Mouse (Mus musculus) lung, embryonic 16.5 days (tissue): ENCODE measurements around the gene Pcp4. TPM values are rescaled to one million over a fixed set of nuclear protein-coding genes. Genes with fewer than 3 reads are reported as not detected.
A peak's percentile ranks its signal among the peaks of the same experiment; 100 is the strongest.

Experiments used
- ATAC-seq: fragments of 200-750 bp; cut with Nextera tagmentation; 2 replicates; pipeline ENCODE4 v1.8.0; 2017; ENCODE audit warnings: low read depth, mild to moderate bottlenecking, moderate library complexity
- H3K27ac ChIP-seq: fragments of 300-500 bp; sonication (generic); 2 replicates; pipeline ENCODE4 v1.5.1; 2014; ENCODE audit warnings: mild to moderate bottlenecking, control low read depth, low read length
- H3K27me3 ChIP-seq: fragments of 300-500 bp; sonication (generic); 2 replicates; pipeline ENCODE4 v1.6.1; 2014; ENCODE audit warnings: low read depth, low read length, mixed read lengths; ENCODE audit not compliant: control insufficient read depth, insufficient read depth
- H3K36me3 ChIP-seq: fragments of 300-500 bp; sonication (generic); 2 replicates; pipeline ENCODE4 v1.6.1; 2014; ENCODE audit warnings: low read length; ENCODE audit not compliant: control insufficient read depth, insufficient read depth
- H3K4me1 ChIP-seq: fragments of 300-500 bp; sonication (generic); replicated peaks from 2 replicates; pipeline ENCODE4 v1.6.1; 2014; ENCODE audit warnings: low read length, mixed read lengths; ENCODE audit not compliant: control insufficient read depth, insufficient read depth
- H3K4me2 ChIP-seq: fragments of 300-500 bp; sonication (generic); 2 replicates; pipeline ENCODE4 v1.6.1; 2014; ENCODE audit warnings: low read depth, low read length, control low read depth
- H3K4me3 ChIP-seq: fragments of 300-500 bp; sonication (generic); 2 replicates; pipeline ENCODE4 v1.5.1; 2014; ENCODE audit warnings: mild to moderate bottlenecking, low read length, control low read depth
- H3K9ac ChIP-seq: fragments of 300-500 bp; sonication (generic); 2 replicates; pipeline ENCODE4 v1.6.1; 2014; ENCODE audit warnings: low read length, control low read depth
- H3K9me3 ChIP-seq: fragments of 300-500 bp; sonication (generic); 2 replicates; pipeline ENCODE4 v1.6.1; 2016; ENCODE audit warnings: low read length; ENCODE audit not compliant: control insufficient read depth
- WGBS: fragments of 180-500 bp; shearing (Covaris S2); extraction: QIAGEN DNeasy Blood & Tissue Kit; methylation state at CpG from one replicate; pipeline ENCODE4 v1.1.7; 2014; 5-methylcytosine and 5-hydroxymethylcytosine counted together
- polyA plus RNA-seq: library from polyadenylated mRNA; unstranded; fragments of >200 nt; fragmentation: Nextera tagmentation; extraction: Ambion mirVana; gene quantifications from 2 replicates; pipeline ENCODE4 v1.2.1, GENCODE M21; 2015

Pcp4 gene
- 1.9 and 4.2 TPM in 2 replicates for polyA plus RNA-seq

DNA sequence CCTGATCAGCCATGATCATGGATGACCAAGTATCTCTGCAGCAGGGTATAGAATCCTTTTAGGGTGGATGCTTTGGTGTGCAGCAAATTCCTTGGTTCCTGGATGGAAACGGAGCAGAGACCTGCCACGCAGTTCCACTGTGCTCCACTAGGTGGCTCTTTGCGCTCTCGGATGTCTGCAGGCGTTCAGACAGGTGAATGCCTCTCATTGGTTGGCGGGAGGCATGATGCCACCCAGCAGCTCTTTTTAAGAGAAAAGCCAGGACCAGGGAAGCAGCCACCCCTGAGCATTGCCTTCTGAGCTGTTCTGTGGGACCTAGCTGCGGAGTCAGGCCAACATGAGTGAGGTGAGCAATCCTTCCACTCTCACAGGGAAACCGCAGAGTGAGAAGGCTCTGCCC, at the start of gene Pcp4:
Gene Pcp4 (plus strand): TSS at position 162 of the 400 bp plus-strand sequence.
- Histone ChIP-seq H3K4me1 (peaks cover 3% of the 10 kb centered on the region; the same call in 1 of the 2 replicates), H3K36me3 (no peaks in the 10 kb centered on the region), H3K4me3 (no peak within 1 kb of the TSS), H3K9ac (no peak within 1 kb of the TSS), H3K9me3 (no peaks in the 10 kb centered on the region), H3K27ac (no peak within 1 kb of the TSS), H3K27me3 (no peaks in the 10 kb centered on the region), H3K4me2 (no peak within 1 kb of the TSS)
- WGBS: 10% methylated on average over 8 of the region's 8 CpGs
- ATAC-seq: no peak; the same call in 1 of the 2 replicates

- Histone ChIP-seq H3K9ac (no peak overlapping the region), H3K27ac (no peak overlapping the region), H3K36me3 (no peaks in the 10 kb centered on the region), H3K4me2 (no peak overlapping the region), H3K4me3 (no peak overlapping the region), H3K27me3 (no peaks in the 10 kb centered on the region), H3K4me1 (no peaks in the 10 kb centered on the region), H3K9me3 (no peaks in the 10 kb centered on the region)
- WGBS: 75% methylated on average over 2 of the region's 2 CpGs
- ATAC-seq: no peak
Observed at GRCm38 (mm10) chr16:96425044-96425443, 42.4 kb upstream of the Pcp4 start.

DNA sequence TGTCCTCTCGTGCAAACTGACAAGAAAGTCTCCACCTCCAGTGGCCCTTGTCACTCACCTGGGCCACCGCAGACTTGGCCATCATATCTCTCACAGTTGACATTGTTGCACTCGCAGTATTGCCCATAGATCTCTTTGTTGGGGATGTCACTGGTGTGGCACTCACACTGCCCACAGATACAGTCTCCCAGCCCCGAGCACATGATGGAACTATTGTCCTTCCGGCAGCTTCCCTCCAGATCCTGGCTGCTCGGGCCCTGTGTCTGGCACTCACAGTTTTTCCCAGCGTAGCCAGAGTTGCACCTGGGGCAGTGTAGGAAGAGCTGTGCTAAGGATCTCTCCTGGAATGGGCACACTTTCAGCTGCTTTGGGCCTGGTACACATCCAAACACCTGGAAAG, 40.7 kb upstream of the Pcp4 start:
- ATAC-seq: no peak
- H3K9ac ChIP-seq: no peak overlapping the region
- no peak overlapping the region for H3K4me3 ChIP-seq
- no peak overlapping the region for H3K4me2 ChIP-seq
- H3K9me3 ChIP-seq: no peaks in the 10 kb centered on the region
- H3K27ac ChIP-seq: no peak overlapping the region
- no peaks in the 10 kb centered on the region for H3K36me3 ChIP-seq
- H3K4me1 ChIP-seq: no peaks in the 10 kb centered on the region
- 70% methylated on average over 7 of the region's 7 CpGs for WGBS
- H3K27me3 ChIP-seq: no peaks in the 10 kb centered on the region

DNA sequence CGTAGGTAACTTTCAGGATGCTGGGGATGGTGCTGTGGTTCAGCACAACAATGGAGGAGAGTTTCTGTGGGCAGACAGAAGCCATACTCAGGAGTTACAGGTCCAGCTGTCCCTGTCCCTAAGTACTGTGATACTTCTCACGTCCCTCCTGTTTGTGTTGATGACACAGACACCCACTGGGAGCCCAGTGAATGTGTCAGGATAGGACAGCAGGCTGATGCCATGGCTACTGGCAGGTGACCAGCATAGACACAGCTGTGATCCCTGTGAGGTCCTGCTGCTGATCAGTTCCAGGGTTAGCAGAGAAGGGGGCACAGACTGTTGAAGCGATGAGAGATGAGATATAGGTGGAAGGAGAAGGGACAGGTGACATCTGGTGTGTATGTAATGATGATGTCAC, 38.4 kb upstream of the Pcp4 start:
- H3K4me3 ChIP-seq: no peak overlapping the region

GRCm38 (mm10) chr16:96433266-96433665, 34.1 kb upstream of the Pcp4 start:
- 75% methylated on average over 10 of the region's 10 CpGs for WGBS
- Histone ChIP-seq H3K36me3 (no peaks in the 10 kb centered on the region), H3K4me3 (no peak overlapping the region), H3K9me3 (no peaks in the 10 kb centered on the region), H3K9ac (no peak overlapping the region), H3K4me1 (no peaks in the 10 kb centered on the region), H3K27me3 (no peaks in the 10 kb centered on the region), H3K4me2 (no peak overlapping the region), H3K27ac (no peak overlapping the region)
- ATAC-seq: no peak

More for the DNA sequence above, 38.4 kb upstream of the Pcp4 start:
- Histone ChIP-seq H3K27ac (no peak overlapping the region), H3K27me3 (no peaks in the 10 kb centered on the region), H3K36me3 (no peaks in the 10 kb centered on the region), H3K9ac (no peak overlapping the region), H3K4me2 (no peak overlapping the region), H3K9me3 (no peaks in the 10 kb centered on the region), H3K4me1 (no peaks in the 10 kb centered on the region)
- ATAC-seq: no peak
- 45% methylated on average over 3 of the region's 3 CpGs for WGBS

DNA sequence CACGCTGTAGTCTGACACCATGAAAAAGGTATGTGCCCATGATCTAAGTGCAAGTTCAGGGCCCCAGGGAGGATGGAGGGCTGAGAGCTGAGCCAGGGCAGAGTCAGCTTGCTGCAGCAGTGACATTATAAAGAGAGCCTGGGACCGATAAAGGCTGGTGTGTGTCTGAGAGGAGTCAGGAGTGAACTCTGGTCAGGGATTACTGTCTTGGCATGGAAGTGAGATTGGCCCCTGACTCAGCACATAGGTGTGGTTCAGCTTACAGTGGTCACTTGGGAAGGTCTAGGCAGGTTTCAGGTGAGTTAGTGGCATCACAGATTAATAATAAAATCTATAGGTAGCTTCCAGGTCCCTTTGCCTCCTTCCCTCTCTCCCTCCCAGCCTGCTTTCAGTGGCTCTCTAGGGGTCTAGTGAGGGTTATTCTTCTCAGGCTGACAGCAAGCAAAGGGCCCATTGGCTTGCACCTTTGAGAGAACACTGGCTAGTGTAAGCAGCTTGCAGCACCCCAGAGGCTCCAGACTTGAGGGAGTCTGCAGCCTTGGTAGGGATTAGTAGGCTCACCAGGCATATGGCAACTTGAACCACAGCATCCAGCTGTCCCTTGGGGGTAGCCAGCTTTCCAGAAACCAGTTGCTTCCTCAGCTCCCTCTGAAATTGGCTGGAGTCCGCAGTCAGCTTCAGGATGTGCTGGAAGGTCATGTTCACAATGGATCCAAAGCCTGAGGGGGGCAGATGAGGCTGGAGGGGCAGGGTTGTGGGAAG, 33.2 kb upstream of the Pcp4 start:
- no peak for ATAC-seq
- Histone ChIP-seq H3K4me1 (no peaks in the 10 kb centered on the region), H3K27me3 (no peaks in the 10 kb centered on the region), H3K4me2 (no peak overlapping the region), H3K36me3 (no peaks in the 10 kb centered on the region), H3K4me3 (no peak overlapping the region), H3K9me3 (no peaks in the 10 kb centered on the region), H3K9ac (no peak overlapping the region), H3K27ac (no peak overlapping the region)
- 74% methylated on average over 3 of the region's 3 CpGs for WGBS

- Histone ChIP-seq H3K27ac (no peak overlapping the region), H3K36me3 (no peaks in the 10 kb centered on the region), H3K27me3 (no peaks in the 10 kb centered on the region), H3K9ac (no peak overlapping the region), H3K4me2 (no peak overlapping the region), H3K4me1 (no peaks in the 10 kb centered on the region), H3K4me3 (no peak overlapping the region), H3K9me3 (no peaks in the 10 kb centered on the region)
- no peak for ATAC-seq
- 87% methylated on average over 5 of the region's 5 CpGs for WGBS
Observed at GRCm38 (mm10) chr16:96438946-96439345, 28.5 kb upstream of the Pcp4 start.

DNA sequence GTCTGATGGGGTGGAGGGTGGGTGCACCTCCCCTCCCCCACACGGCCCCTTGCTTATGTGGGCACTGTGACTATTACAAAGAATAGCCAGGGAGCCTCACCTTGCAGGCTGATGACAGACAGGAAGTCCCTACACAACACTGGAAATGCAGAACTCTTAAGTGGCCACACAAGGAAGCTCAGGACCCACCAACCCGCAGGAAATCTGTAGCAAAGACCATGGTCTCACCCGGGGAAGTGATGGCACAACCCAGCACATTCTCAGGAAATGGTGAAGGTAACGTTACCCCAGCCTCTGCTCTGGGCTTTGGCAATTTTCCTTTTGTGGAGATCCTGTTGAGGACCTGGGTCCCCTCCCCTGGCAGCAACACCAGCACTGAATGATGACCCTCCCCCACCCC, 27.7 kb upstream of the Pcp4 start:
- Histone ChIP-seq H3K36me3 (no peaks in the 10 kb centered on the region), H3K4me3 (no peak overlapping the region), H3K9me3 (no peaks in the 10 kb centered on the region), H3K27ac (no peak overlapping the region), H3K9ac (no peak overlapping the region), H3K4me2 (no peak overlapping the region), H3K4me1 (no peaks in the 10 kb centered on the region), H3K27me3 (no peaks in the 10 kb centered on the region)
- 53% methylated on average over 4 of the region's 4 CpGs for WGBS
- 0 out of 2 replicates have a peak, but pooled peaks have one; percentile 20 for ATAC-seq

GRCm38 (mm10) chr16:96440871-96441270, 26.5 kb upstream of the Pcp4 start:
- H3K9me3 ChIP-seq: no peaks in the 10 kb centered on the region
- WGBS: 79% methylated on average over 8 of the region's 8 CpGs
- ATAC-seq: no peak

More at GRCm38 (mm10) chr16:96440871-96441270, 26.5 kb upstream of the Pcp4 start:
- Histone ChIP-seq H3K4me3 (no peak overlapping the region), H3K27me3 (no peaks in the 10 kb centered on the region), H3K4me1 (no peaks in the 10 kb centered on the region), H3K36me3 (no peaks in the 10 kb centered on the region), H3K4me2 (no peak overlapping the region), H3K9ac (no peak overlapping the region), H3K27ac (no peak overlapping the region)
